Mouse (Mus musculus): ENCODE results near the gene Lrrc8d.

DNA sequence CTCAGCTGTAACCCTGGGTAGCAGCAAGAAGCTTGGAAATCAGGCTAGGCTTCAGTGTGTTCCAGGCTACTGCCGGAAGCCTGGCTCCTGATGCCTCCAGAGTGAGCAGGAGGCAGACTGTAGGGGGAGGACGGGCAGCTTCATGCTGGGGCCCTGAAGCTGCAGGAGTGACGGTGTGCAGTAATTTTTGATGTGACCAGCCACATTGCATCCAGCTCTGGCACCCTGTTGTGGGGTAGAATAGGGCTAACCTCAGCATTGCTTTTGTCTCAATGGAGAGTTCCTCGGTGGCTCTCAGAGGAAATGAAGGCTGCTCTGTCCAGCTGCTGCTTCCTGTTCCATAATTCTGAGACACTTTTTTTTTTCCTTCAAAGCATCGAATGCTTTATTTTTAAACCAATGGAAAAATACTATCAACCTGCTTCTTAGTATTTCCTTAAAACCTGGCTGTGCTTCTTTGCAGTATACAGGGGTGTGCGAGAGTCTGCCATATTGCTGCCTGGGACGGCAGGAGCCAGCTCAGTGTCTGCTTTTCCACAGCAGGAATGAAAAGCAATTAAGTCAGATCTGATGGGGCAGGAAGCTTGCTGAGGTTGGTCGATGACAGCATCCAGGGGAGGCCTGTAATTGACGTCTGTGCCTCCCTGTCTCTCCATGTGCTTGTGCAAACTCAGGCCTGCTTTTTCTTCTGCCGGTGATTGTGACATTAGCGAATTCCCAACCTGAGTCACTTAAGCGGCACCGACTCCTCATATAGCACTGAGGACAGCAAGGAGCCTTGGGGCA lies 100.3 kb downstream of the Lrrc8d start:
- TF ChIP-seq CTCF (IDR thresholded peaks at IDR 0.05; ENCODE audit: low read depth) (no peak), EP300 (IDR thresholded peaks at IDR 0.05; ENCODE audit: low read depth) (no peak)

All from liver, postnatal 0 days (tissue).